Mouse (Mus musculus) liver, adult 2 months (tissue): ENCODE data around the gene Lrp4. TPM values are rescaled to one million over a fixed set of nuclear protein-coding genes. Genes with fewer than 3 reads are reported as not detected.
A peak's percentile ranks its signal among the peaks of the same experiment; 100 is the strongest.

Experiments used
- DNase-seq: peaks from one replicate; pipeline ENCODE4 v3.0.0-alpha.2; 2011; ENCODE audit warnings: low read depth, low spot score; ENCODE audit errors: extremely low read depth
- H3K27ac ChIP-seq: fragments of 200-500 bp; replicated peaks from 2 replicates; pipeline ENCODE4 v1.5.1; 2012; ENCODE audit warnings: low read depth, mild to moderate bottlenecking, control low read depth, inconsistent platforms, low read length; ENCODE audit not compliant: insufficient read depth
- H3K27me3 ChIP-seq: fragments of 200-500 bp; 2 replicates; pipeline ENCODE4 v1.6.1; 2012; ENCODE audit warnings: mild to moderate bottlenecking, moderate library complexity, low read length, inconsistent platforms; ENCODE audit not compliant: control insufficient read depth, insufficient read depth
- H3K36me3 ChIP-seq: fragments of 200-500 bp; 2 replicates; pipeline ENCODE4 v1.6.1; 2012; ENCODE audit warnings: low read length, inconsistent platforms; ENCODE audit not compliant: control insufficient read depth, insufficient read depth
- H3K4me1 ChIP-seq: fragments of 200-500 bp; 2 replicates; pipeline ENCODE4 v1.6.1; 2011; ENCODE audit warnings: low read length; ENCODE audit not compliant: control insufficient read depth, insufficient read depth
- H3K4me3 ChIP-seq: fragments of 200-500 bp; 2 replicates; pipeline ENCODE4 v1.5.1; 2011; ENCODE audit warnings: low read depth, mild to moderate bottlenecking, control low read depth, low read length, moderate library complexity; ENCODE audit not compliant: insufficient read depth
- H3K79me2 ChIP-seq: fragments of 200-500 bp; 2 replicates; pipeline ENCODE4 v1.6.1; 2012; ENCODE audit warnings: inconsistent platforms, mild to moderate bottlenecking, low read length, moderate library complexity; ENCODE audit not compliant: control insufficient read depth, insufficient read depth
- H3K9ac ChIP-seq: fragments of 200-500 bp; 2 replicates; pipeline ENCODE4 v1.6.1; 2012; ENCODE audit warnings: low read depth, mild to moderate bottlenecking, control low read depth, inconsistent platforms, low read length
- CTCF ChIP-seq: fragments of 200-500 bp; IDR thresholded peaks from 2 replicates; pipeline ENCODE4 v1.5.1; 2011; ENCODE audit warnings: low read depth, low read length, control low read depth
- POLR2A ChIP-seq: fragments of 200-500 bp; IDR thresholded peaks from 2 replicates; pipeline ENCODE4 v1.6.1; 2011; ENCODE audit warnings: low read length, control low read depth; ENCODE audit not compliant: insufficient read depth; ENCODE audit errors: extremely low read depth
- WGBS: fragments of 180-500 bp; shearing (Covaris S2); methylation state at CpG from one replicate; pipeline ENCODE4 v1.1.7; 2018; 5-methylcytosine and 5-hydroxymethylcytosine counted together
- polyA plus RNA-seq: library from polyadenylated mRNA; depleted of rRNA; stranded (reverse); fragments of >200 nt; gene quantifications from 2 replicates; pipeline ENCODE4 v1.2.3, GENCODE M21; 2012; rRNA removed
- total RNA-seq: library from RNA; depleted of rRNA; stranded (reverse); fragments of >200 nt; gene quantifications from 2 replicates; pipeline ENCODE4 v1.2.3, GENCODE M21; 2014; rRNA removed

Lrp4 gene
- total RNA-seq (13.8 and 14.7 TPM in 2 replicates), polyA plus RNA-seq (5.1 and 6.0 TPM in 2 replicates)

- TF ChIP-seq POLR2A (peak; percentile 79), CTCF (no peak)
- Histone ChIP-seq H3K36me3 (no peaks in the 10 kb centered on the region), H3K4me1 (peaks cover 10% of the 10 kb centered on the region), H3K27me3 (no peaks in the 10 kb centered on the region), H3K9ac (peak within 1 kb of the TSS; percentile 87), H3K27ac (peak within 1 kb of the TSS; percentile 64), H3K79me2 (peaks cover 14% of the 10 kb centered on the region; the same call in 1 of the 2 replicates), H3K4me3 (peak within 1 kb of the TSS; percentile 97)
- WGBS, result 4% methylated on average over 28 of the region's 36 CpGs
- DNase-seq, result no peak
Observed at GRCm38 (mm10) chr2:91457259-91457655, at the start of gene Lrp4. Gene Lrp4, plus strand, starts transcription at chr2:91457511.

GRCm38 (mm10) chr2:91408031-91408430, 49.3 kb upstream of the Lrp4 start:
- Histone ChIP-seq H3K4me1 (no peaks in the 10 kb centered on the region), H3K36me3 (no peaks in the 10 kb centered on the region), H3K9ac (no peak overlapping the region), H3K27ac (no peak overlapping the region), H3K4me3 (no peak overlapping the region), H3K79me2 (no peaks in the 10 kb centered on the region), H3K27me3 (no peaks in the 10 kb centered on the region)
- 82% methylated on average over 2 of the region's 2 CpGs for WGBS
- TF ChIP-seq CTCF (no peak), POLR2A (no peak)
- no peak for DNase-seq

DNA sequence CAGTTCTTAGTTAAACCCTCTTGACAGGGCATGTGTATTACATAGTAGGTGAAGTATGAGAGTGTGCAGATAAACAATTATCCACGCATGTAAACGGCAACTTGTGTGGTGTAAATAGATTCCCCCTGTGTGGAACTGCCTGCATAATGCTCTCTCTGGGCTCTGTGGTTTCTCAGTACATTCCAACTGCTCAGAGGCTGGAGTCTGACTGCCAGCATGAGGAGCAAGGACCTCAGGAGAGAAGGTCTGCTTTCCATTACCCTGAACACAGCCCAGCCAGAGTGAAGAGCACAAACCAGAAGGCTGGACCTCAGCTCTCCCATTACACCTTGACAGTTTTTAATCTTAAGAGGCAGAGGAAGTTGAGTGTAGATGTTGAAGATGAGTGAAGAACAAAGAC, 45.8 kb upstream of the Lrp4 start:
- Histone ChIP-seq H3K9ac (no peak overlapping the region), H3K27ac (no peak overlapping the region), H3K27me3 (no peaks in the 10 kb centered on the region), H3K36me3 (no peaks in the 10 kb centered on the region), H3K4me3 (no peak overlapping the region), H3K4me1 (no peaks in the 10 kb centered on the region), H3K79me2 (no peaks in the 10 kb centered on the region)
- TF ChIP-seq CTCF (no peak), POLR2A (no peak)
- 87% methylated on average over 2 of the region's 2 CpGs for WGBS
- no peak for DNase-seq

DNA sequence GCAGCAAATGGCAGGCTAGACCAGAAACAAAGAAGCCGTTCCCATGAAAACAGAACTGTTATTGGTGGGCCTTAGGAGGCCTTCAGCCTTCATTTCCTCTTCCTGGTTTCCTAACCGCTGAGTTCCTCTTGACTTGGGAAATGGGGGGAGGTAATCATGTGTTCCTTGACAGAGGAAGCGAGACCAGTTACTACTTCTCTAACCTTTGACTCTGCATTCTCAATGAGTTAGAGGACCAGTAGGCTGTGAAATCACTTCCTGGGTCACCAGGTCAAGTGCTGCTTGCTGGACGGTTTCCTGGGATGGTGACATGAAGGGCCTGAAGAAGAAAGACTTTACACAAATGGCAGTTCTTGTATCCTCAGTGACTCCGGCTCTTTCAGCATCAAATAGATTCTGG, 45.0 kb upstream of the Lrp4 start:
- Histone ChIP-seq H3K4me1 (no peaks in the 10 kb centered on the region), H3K9ac (no peak overlapping the region), H3K36me3 (no peaks in the 10 kb centered on the region), H3K79me2 (no peaks in the 10 kb centered on the region), H3K4me3 (no peak overlapping the region), H3K27ac (no peak overlapping the region), H3K27me3 (no peaks in the 10 kb centered on the region)
- TF ChIP-seq CTCF (no peak), POLR2A (no peak)
- DNase-seq, result peak; percentile 58
- 74% methylated on average over 5 of the region's 5 CpGs for WGBS

DNA sequence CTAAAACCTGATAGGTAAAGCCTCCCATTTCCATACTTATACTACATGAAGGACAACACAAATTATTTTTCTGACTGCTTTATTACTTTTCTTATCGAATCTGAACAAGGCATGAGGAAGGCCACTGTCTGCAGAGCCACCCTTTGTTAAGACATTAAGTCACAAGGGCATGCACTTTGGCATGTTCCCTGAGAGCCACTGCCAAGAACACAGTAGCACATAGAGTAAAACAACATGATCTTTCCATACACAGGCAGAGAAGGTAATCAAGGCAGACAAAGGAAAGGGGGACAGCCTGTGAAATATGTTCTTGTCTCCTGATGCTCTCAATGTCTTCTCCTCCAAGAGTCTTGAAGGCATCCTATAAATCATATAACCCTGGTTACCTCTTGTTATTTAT, 43.5 kb upstream of the Lrp4 start:
- no peak overlapping the region for H3K4me3 ChIP-seq
- H3K36me3 ChIP-seq, result no peaks in the 10 kb centered on the region
- no peak overlapping the region for H3K9ac ChIP-seq
- DNase-seq, result no peak
- H3K79me2 ChIP-seq, result no peaks in the 10 kb centered on the region
- no peaks in the 10 kb centered on the region for H3K27me3 ChIP-seq
- H3K4me1 ChIP-seq, result no peaks in the 10 kb centered on the region
- TF ChIP-seq CTCF, result no peak
- TF ChIP-seq POLR2A, result no peak
- WGBS, result 86% methylated on average over 1 of the region's 1 CpGs
- no peak overlapping the region for H3K27ac ChIP-seq

- Histone ChIP-seq H3K9ac (no peak overlapping the region), H3K36me3 (no peaks in the 10 kb centered on the region), H3K27ac (no peak overlapping the region), H3K27me3 (no peaks in the 10 kb centered on the region), H3K79me2 (no peaks in the 10 kb centered on the region), H3K4me3 (no peak overlapping the region), H3K4me1 (no peaks in the 10 kb centered on the region)
- no peak for TF ChIP-seq CTCF
- TF ChIP-seq POLR2A, result no peak
- WGBS, result 97% methylated on average over 5 of the region's 5 CpGs
- no peak for DNase-seq
Observed at GRCm38 (mm10) chr2:91421641-91422040, 35.7 kb upstream of the Lrp4 start.
